Mouse (Mus musculus): Measurements from ENCODE around the gene Nbeal1. TPM values are rescaled to one million over a fixed set of nuclear protein-coding genes. Genes with fewer than 3 reads are reported as not detected.

Gene Nbeal1
- polyA plus RNA-seq, 1 experiment from 2014 or later = 9.6 TPM

- no peaks in the 10 kb centered on the region for H3K27me3 ChIP-seq
- no peak overlapping the region for H3K9ac ChIP-seq
- H3K4me3 ChIP-seq = no peak overlapping the region
- no peaks in the 10 kb centered on the region for H3K4me1 ChIP-seq
- H3K4me2 ChIP-seq = no peak overlapping the region
- H3K9me3 ChIP-seq = no peaks in the 10 kb centered on the region
- H3K27ac ChIP-seq = no peak overlapping the region
- no peak for ATAC-seq (ENCODE audit: borderline replicate concordance, extremely low read depth, low FRiP score, low TSS enrichment)
- H3K36me3 ChIP-seq = no peaks in the 10 kb centered on the region
Observed at GRCm38 (mm10) chr1:60188454-60188853, 8.1 kb downstream of the Nbeal1 start.

GRCm38 (mm10) chr1:60196813-60197212 is 16.4 kb downstream of the Nbeal1 start:
- H3K27me3 ChIP-seq = no peaks in the 10 kb centered on the region
- no peak overlapping the region for H3K4me2 ChIP-seq
- ATAC-seq (ENCODE audit: borderline replicate concordance, extremely low read depth, low FRiP score, low TSS enrichment) = no peak
- no peak overlapping the region for H3K27ac ChIP-seq
- no peak overlapping the region for H3K4me3 ChIP-seq
- H3K36me3 ChIP-seq = peaks cover 23% of the 10 kb centered on the region
- no peaks in the 10 kb centered on the region for H3K4me1 ChIP-seq
- no peak overlapping the region for H3K9ac ChIP-seq
- WGBS = 79% methylated on average over 3 of the region's 3 CpGs
- no peaks in the 10 kb centered on the region for H3K9me3 ChIP-seq

- no peaks in the 10 kb centered on the region for H3K27me3 ChIP-seq
- no peaks in the 10 kb centered on the region for H3K9me3 ChIP-seq
- no peak overlapping the region for H3K9ac ChIP-seq
- peaks cover 45% of the 10 kb centered on the region for H3K36me3 ChIP-seq
- no peaks in the 10 kb centered on the region for H3K4me1 ChIP-seq
- no peak overlapping the region for H3K27ac ChIP-seq
- H3K4me3 ChIP-seq = no peak overlapping the region
- H3K4me2 ChIP-seq = no peak overlapping the region
- 64% methylated on average over 4 of the region's 4 CpGs for WGBS
- no peak for ATAC-seq (ENCODE audit: borderline replicate concordance, extremely low read depth, low FRiP score, low TSS enrichment)
Observed at GRCm38 (mm10) chr1:60199006-60199405, 18.6 kb downstream of the Nbeal1 start.

- Histone ChIP-seq H3K4me3 (no peak overlapping the region), H3K9ac (no peak overlapping the region), H3K4me2 (no peak overlapping the region), H3K9me3 (no peaks in the 10 kb centered on the region), H3K4me1 (no peaks in the 10 kb centered on the region), H3K27me3 (no peaks in the 10 kb centered on the region), H3K36me3 (peaks cover 28% of the 10 kb centered on the region), H3K27ac (no peak overlapping the region)
- 90% methylated on average over 4 of the region's 4 CpGs for WGBS
- no peak for ATAC-seq (ENCODE audit: borderline replicate concordance, extremely low read depth, low FRiP score, low TSS enrichment)
Observed at GRCm38 (mm10) chr1:60236261-60236660, 55.9 kb downstream of the Nbeal1 start.

- ATAC-seq (ENCODE audit: borderline replicate concordance, extremely low read depth, low FRiP score, low TSS enrichment) = no peak
- H3K27ac ChIP-seq = no peak overlapping the region
- H3K4me1 ChIP-seq = no peaks in the 10 kb centered on the region
- H3K4me3 ChIP-seq = no peak overlapping the region
- no peaks in the 10 kb centered on the region for H3K27me3 ChIP-seq
- no peak overlapping the region for H3K9ac ChIP-seq
- no peaks in the 10 kb centered on the region for H3K9me3 ChIP-seq
- peaks cover 35% of the 10 kb centered on the region for H3K36me3 ChIP-seq
- no peak overlapping the region for H3K4me2 ChIP-seq
Observed at GRCm38 (mm10) chr1:60240430-60240829, 60.0 kb downstream of the Nbeal1 start.

GRCm38 (mm10) chr1:60268113-60268512 is 87.7 kb downstream of the Nbeal1 start:
- Histone ChIP-seq H3K9ac (no peak overlapping the region), H3K9me3 (no peaks in the 10 kb centered on the region), H3K36me3 (peaks cover 43% of the 10 kb centered on the region), H3K4me3 (no peak overlapping the region), H3K4me2 (no peak overlapping the region), H3K27ac (no peak overlapping the region), H3K27me3 (no peaks in the 10 kb centered on the region), H3K4me1 (no peaks in the 10 kb centered on the region)
- ATAC-seq (ENCODE audit: borderline replicate concordance, extremely low read depth, low FRiP score, low TSS enrichment) = no peak
- 93% methylated on average over 3 of the region's 3 CpGs for WGBS

- no peak for ATAC-seq (ENCODE audit: borderline replicate concordance, extremely low read depth, low FRiP score, low TSS enrichment)
- H3K36me3 ChIP-seq = peaks cover 35% of the 10 kb centered on the region
- H3K4me2 ChIP-seq = no peak overlapping the region
Observed at GRCm38 (mm10) chr1:60269314-60269713, 88.9 kb downstream of the Nbeal1 start.

GRCm38 (mm10) chr1:60272471-60272870 is 92.1 kb downstream of the Nbeal1 start:
- no peak overlapping the region for H3K4me3 ChIP-seq
- H3K4me1 ChIP-seq = no peaks in the 10 kb centered on the region
- no peak for ATAC-seq (ENCODE audit: borderline replicate concordance, extremely low read depth, low FRiP score, low TSS enrichment)
- H3K4me2 ChIP-seq = no peak overlapping the region
- no peaks in the 10 kb centered on the region for H3K27me3 ChIP-seq
- H3K27ac ChIP-seq = no peak overlapping the region
- H3K9me3 ChIP-seq = no peaks in the 10 kb centered on the region
- H3K9ac ChIP-seq = no peak overlapping the region
- H3K36me3 ChIP-seq = peaks cover 23% of the 10 kb centered on the region
- 74% methylated on average over 2 of the region's 2 CpGs for WGBS

More at GRCm38 (mm10) chr1:60269314-60269713, 88.9 kb downstream of the Nbeal1 start:
- Histone ChIP-seq H3K4me3 (no peak overlapping the region), H3K4me1 (no peaks in the 10 kb centered on the region), H3K9ac (no peak overlapping the region), H3K27me3 (no peaks in the 10 kb centered on the region), H3K9me3 (no peaks in the 10 kb centered on the region), H3K27ac (no peak overlapping the region)

GRCm38 (mm10) chr1:60293921-60294320 is 113.5 kb downstream of the Nbeal1 start:
- Histone ChIP-seq H3K4me1 (no peaks in the 10 kb centered on the region), H3K36me3 (peaks cover 40% of the 10 kb centered on the region), H3K9me3 (no peaks in the 10 kb centered on the region), H3K4me2 (no peak overlapping the region), H3K9ac (no peak overlapping the region), H3K4me3 (no peak overlapping the region), H3K27ac (no peak overlapping the region), H3K27me3 (no peaks in the 10 kb centered on the region)
- WGBS = 61% methylated on average over 1 of the region's 1 CpGs
- ATAC-seq (ENCODE audit: borderline replicate concordance, extremely low read depth, low FRiP score, low TSS enrichment) = no peak

GRCm38 (mm10) chr1:60342808-60343629 is 162.6 kb downstream of the Nbeal1 start, which contains the start of gene Cyp20a1:
Cyp20a1 (plus strand) TSS chr1:60343323.
- Histone ChIP-seq H3K4me2 (peak within 1 kb of the TSS; percentile 57), H3K27me3 (no peaks in the 10 kb centered on the region), H3K27ac (peak within 1 kb of the TSS; percentile 97), H3K9me3 (0 out of 2 replicates have a peak, but pooled peaks cover 2% of the 10 kb centered on the region), H3K36me3 (peaks cover 8% of the 10 kb centered on the region; the same call in 1 of the 2 replicates), H3K4me1 (peaks cover 19% of the 10 kb centered on the region; the same call in 1 of the 2 replicates), H3K4me3 (peak within 1 kb of the TSS; percentile 75), H3K9ac (peak within 1 kb of the TSS; percentile 60)
- peak; percentile 99 for ATAC-seq (ENCODE audit: borderline replicate concordance, extremely low read depth, low FRiP score, low TSS enrichment)
- 1% methylated on average over 60 of the region's 60 CpGs for WGBS

- Histone ChIP-seq H3K9ac (peak overlapping the region; percentile 60), H3K27ac (peak overlapping the region; percentile 97), H3K9me3 (0 out of 2 replicates have a peak, but pooled peaks cover 2% of the 10 kb centered on the region), H3K4me1 (peaks cover 19% of the 10 kb centered on the region; the same call in 1 of the 2 replicates), H3K4me3 (peak overlapping the region; percentile 75), H3K36me3 (peaks cover 4% of the 10 kb centered on the region; the same call in 1 of the 2 replicates), H3K4me2 (peak overlapping the region; percentile 57), H3K27me3 (no peaks in the 10 kb centered on the region)
- ATAC-seq (ENCODE audit: borderline replicate concordance, extremely low read depth, low FRiP score, low TSS enrichment) = 0 out of 2 replicates have a peak, but pooled peaks have one; percentile 2
- WGBS = 9% methylated on average over 14 of the region's 14 CpGs
Observed at GRCm38 (mm10) chr1:60343630-60344455, 163.4 kb downstream of the Nbeal1 start.

GRCm38 (mm10) chr1:60344670-60345069 is 164.3 kb downstream of the Nbeal1 start:
- Histone ChIP-seq H3K4me3 (no peak overlapping the region), H3K27ac (no peak overlapping the region), H3K36me3 (no peaks in the 10 kb centered on the region), H3K4me1 (peaks cover 19% of the 10 kb centered on the region; the same call in 1 of the 2 replicates), H3K9ac (no peak overlapping the region), H3K27me3 (no peaks in the 10 kb centered on the region), H3K9me3 (peaks cover 7% of the 10 kb centered on the region; the same call in 1 of the 2 replicates), H3K4me2 (peak overlapping the region; percentile 57)
- 41% methylated on average over 6 of the region's 6 CpGs for WGBS
- ATAC-seq (ENCODE audit: borderline replicate concordance, extremely low read depth, low FRiP score, low TSS enrichment) = no peak

Data from lung, embryonic 15.5 days (tissue).